Mouse (Mus musculus) gastrocnemius, adult 18-20 months (tissue): Measurements from ENCODE around the gene Lef1. TPM values are rescaled to one million over a fixed set of nuclear protein-coding genes. Genes with fewer than 3 reads are reported as not detected.

Experiments used
- DNase-seq: peaks from one replicate; pipeline ENCODE4 v3.0.0; 2021; ENCODE audit warnings: low spot score
- total RNA-seq, 2 experiments: library from RNA; stranded (reverse); gene quantifications; 2 replicates each; pipeline ENCODE4 v1.2.3; 2021

Gene Lef1
- total RNA-seq, 2 experiments from 2014 or later, result 0.07 TPM; not detected in 1

DNA sequence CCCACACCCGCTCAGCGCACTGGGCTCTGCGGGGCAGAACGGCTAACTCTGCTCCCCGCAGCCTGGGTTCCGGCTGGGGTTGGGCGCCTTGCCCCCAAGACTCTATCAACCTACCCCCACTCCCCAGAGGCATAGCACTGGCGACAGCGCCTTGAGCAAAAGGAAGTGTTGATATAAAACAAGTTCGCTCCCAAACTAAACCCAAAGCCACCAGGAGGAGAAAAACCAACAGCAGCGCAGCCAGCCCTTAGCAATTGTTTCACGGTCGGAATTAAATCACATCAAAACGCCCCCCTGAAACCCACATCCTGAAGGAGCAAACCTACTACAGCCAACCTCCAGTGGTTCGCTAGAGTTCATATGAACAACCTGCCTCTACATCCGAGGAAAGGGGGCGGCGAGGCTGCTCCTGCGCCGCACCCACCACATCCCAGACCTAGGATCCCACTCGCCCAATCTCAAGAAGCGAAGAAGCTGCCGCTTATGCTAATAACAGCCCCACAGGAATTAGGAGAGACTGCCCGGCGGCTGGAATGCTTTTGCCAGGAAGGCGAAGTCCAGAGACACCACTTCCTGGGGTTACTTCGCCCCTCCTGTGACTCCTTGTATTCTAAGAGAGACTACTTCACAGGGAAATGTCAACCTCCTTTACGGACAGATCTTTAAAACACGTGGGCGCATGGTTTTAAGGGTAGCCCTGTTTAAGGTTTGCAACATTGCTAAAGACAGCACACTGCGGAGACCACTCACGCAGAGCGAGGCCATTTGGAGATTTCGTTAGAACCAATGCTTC is 2.8 kb upstream of the Lef1 start:
- DNase-seq, result no peak

GRCm38 (mm10) chr3:131108094-131108653 is 2.1 kb upstream of the Lef1 start:
- no peak for DNase-seq

DNA sequence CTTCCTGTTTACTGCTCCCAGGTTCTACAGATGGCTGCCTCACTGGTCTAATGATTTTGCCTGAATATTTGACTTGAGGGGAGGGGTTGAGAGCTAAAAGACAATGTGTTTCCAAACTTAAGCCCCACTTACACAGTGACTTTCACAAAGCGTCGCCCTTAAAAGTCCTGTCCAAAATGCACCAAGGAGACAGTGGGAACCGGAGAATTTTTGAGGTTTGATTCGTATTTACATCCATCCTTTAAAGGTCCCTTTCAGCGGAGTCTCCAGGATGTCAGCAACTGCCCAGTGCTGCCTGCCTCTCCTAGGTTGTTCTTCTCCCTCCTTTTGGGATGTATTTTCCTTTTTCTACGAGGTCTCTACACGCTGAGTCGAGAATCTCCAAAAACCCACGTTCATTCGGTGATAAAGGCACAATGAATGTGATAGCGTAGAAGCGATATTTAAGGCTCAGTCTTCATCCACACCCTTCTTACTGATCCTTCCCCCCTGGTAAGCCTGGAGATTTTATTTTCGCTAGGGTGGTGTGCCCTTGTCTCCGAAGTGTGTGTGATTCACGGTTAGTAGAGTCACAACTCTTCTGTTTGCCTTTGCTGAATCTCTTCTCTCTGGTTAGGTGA is 1.1 kb upstream of the Lef1 start:
- DNase-seq, result no peak

GRCm38 (mm10) chr3:131109686-131110070 is 593 bp upstream of the Lef1 start:
- no peak for DNase-seq

DNA sequence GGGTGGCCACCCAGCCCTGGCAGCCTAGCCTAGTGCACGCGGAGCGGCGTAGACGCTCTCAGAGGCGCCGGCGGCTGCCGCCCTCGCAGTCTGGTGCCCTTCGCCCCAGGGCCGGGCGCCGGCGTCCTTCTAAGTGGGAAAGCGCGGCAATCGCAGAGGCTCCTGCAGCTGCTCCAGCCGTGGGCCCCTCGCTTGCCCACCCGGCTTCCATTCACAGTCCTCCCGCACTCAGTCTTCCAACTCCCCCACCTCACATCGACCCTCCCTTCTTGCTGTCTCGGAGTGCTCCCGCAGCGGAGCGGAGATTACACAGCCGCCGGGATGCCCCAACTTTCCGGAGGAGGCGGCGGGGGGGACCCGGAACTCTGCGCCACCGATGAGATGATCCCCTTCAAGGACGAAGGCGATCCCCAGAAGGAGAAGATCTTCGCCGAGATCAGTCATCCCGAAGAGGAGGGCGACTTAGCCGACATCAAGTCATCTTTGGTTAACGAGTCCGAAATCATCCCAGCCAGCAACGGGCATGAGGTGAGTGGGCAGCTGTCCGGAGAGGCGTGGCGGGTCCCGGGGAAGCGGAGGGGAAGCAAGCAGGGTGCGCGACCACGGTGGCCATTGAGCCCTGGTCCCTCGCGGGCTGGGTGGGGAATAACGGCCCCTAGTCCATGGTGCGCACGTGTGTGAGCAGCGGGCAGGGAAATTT is 1.0 kb downstream of the Lef1 start:
- no peak for DNase-seq

DNA sequence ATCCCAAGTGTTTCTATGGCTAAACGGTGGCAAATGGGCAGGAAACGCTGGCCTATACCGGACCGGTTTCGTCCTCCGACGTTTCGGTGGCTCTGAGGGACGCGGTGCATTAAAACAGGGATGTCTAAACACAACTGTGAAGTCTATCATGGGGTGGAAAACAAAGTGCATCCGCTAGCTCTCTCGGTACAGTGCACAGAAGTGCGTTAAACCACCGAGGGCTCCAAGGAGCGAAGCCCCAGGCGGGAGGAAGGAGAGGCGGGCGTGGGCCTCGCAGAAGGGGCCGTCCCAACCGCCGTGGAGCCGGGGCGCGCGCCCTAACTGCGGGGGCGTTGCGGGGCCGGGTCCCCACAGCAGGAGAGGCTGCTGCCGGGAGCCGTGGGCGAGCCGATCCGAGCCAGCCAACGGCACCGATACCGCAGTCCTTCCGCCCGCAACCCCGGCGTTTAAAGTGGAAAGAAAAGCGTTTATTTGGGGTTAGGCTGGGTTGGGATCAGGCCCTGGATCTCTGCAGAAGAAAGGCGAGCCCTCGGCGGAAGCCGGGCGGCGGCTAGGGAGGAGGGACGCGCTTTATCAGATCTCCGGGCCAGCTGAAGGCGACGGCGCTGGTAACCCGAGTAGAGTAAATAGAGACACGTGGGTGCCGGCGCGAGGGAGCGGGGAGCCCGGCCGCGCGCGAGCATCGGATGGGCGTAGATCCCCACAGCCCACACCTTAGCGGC is 1.7 kb downstream of the Lef1 start:
- no peak for DNase-seq

GRCm38 (mm10) chr3:131112573-131112955 is 2.3 kb downstream of the Lef1 start:
- DNase-seq, result no peak

- no peak for DNase-seq
Measured at GRCm38 (mm10) chr3:131113029-131113428, 2.8 kb downstream of the Lef1 start.

- DNase-seq, result no peak
Measured at GRCm38 (mm10) chr3:131116116-131116515, 5.8 kb downstream of the Lef1 start.

DNA sequence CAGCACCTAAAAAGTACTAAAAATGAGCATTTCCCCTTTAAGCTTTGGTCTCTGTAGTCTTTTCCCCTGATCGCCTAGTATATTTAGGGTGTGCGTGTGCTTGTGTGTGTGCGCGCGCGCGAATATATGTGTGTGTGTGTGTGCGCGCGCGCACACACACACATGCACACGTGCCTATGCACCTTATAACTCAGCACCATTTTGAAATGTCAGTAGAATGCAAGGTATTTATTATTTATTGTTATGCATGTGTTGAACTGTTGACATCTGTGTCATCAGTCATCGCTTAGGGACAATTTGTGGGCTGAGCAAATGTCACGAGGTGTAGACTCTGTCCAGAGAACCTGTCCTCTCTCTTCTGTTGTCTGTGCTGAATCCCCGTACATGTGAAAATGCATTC is 7.1 kb downstream of the Lef1 start:
- no peak for DNase-seq

- DNase-seq, result no peak
Measured at GRCm38 (mm10) chr3:131117883-131118282, 7.6 kb downstream of the Lef1 start.

DNA sequence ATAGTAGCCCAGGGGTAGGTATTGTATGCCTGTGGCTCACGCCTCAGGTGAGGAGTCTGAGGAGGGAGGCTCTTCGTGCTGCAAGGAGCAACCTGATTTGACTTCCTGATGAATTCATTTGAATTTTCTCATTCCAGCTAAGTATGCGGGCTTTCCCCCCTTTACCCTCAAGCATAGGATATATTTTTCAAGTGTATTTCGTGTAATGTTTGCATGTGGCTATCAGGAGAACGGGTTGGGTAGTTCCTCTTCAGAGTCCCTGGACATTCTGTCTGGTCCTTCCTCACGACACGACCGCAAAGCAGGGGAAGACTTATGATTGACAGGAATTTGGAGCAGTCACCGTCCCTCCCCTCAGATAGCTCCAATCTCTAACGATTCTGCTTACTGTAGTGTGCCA is 9.2 kb downstream of the Lef1 start:
- DNase-seq, result no peak

DNA sequence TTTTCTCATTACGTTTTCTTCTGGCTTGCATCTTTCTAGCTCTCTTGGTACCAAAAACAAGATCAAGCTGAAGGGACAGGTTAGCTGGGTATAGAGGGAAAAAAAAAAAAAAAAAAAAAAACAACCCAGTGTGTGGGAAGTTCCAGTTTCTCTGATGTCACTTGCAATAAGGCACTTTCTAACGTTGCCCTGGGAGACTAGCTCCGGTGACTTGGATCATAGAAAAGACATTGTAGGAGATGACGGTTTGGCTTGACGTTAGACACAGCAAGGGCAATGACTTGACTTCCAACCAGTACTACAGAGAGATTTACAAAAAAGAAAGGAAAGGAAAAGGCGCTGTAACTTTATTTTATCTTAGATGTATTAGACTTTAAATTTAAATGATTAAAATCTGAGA is 13.2 kb downstream of the Lef1 start:
- DNase-seq, result no peak

DNA sequence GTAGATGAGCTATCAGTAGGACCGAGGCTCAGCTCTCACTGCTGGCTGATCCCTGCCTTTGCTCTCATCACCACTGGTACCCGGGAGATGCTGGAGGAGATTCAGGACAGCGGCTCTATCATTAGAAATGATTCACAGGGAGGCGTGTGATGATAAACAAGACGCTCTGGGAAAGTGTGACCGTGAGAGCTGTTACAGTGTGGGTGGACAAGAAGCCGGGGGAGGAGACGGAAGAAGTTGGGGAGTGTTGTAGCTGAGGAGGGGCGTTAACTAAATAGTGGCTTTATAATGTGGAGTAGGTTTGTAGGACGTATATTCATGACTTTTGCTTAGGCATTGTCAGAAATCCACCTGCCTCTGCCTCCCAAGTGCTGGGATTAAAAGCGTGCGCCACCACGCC is 15.6 kb downstream of the Lef1 start:
- DNase-seq, result no peak

- DNase-seq, result no peak
Measured at GRCm38 (mm10) chr3:131126438-131126837, 16.2 kb downstream of the Lef1 start.

GRCm38 (mm10) chr3:131134003-131134402 is 23.7 kb downstream of the Lef1 start:
- DNase-seq, result no peak

GRCm38 (mm10) chr3:131135434-131135833 is 25.2 kb downstream of the Lef1 start:
- no peak for DNase-seq

DNA sequence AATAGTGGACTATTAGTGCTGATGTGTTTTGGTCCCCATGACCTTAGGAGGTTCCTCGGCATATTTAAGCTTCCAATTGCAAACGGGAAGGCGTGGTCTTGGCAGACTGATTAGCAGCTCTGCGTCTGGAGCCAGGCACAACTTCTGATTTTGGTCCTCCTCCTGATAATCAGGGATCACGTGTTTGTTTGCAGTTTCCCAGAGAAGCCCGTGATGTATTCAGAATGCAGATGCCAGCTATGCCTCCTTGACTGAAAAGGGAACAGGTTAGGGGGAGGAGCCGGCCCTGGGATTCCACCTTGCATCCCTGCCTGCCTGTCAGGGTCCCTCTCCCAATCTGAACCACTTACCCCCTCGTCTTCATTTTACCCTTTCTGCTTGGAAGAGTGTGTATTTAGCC is 26.2 kb downstream of the Lef1 start:
- DNase-seq, result no peak

- no peak for DNase-seq
Measured at GRCm38 (mm10) chr3:131137119-131137781, 27.0 kb downstream of the Lef1 start.

DNA sequence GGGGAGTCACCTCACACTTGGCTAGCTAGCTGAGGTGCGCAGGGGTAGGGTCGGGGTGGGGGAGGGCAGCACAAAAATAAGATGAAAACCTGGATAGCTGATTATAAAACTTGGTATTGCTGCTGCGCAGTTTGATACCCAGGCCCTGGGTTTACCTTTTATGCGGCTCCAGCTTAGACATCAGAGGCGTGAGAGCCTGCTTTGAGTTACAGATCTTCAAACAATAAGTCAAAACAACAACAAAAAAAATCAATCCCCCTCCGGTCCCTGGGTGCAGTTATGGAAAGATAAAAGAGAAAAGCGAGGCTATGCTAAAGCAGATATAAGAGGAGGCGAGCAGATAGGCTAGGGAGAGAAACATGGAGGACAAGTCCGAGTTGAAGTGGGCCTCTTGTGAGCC is 28.0 kb downstream of the Lef1 start:
- no peak for DNase-seq

- DNase-seq, result no peak
Measured at GRCm38 (mm10) chr3:131138797-131139196, 28.5 kb downstream of the Lef1 start.
